Mouse (Mus musculus) stomach, embryonic 14.5 days (tissue): ENCODE results near the gene Tmem44. TPM values are rescaled to one million over a fixed set of nuclear protein-coding genes. Genes with fewer than 3 reads are reported as not detected.

ENCODE experiments used
- ATAC-seq: fragments of 200-750 bp; cut with Nextera tagmentation; 2 replicates; pipeline ENCODE4 v1.8.0; 2017; ENCODE audit warnings: low read depth, moderate TSS enrichment; ENCODE audit not compliant: insufficient number of reproducible peaks, insufficient read depth, low FRiP score
- H3K27ac ChIP-seq: fragments of 300-500 bp; sonication (generic); 2 replicates; pipeline ENCODE4 v1.5.1; 2014; ENCODE audit warnings: mild to moderate bottlenecking, low read length, moderate library complexity, mixed read lengths
- H3K27me3 ChIP-seq: fragments of 300-500 bp; sonication (generic); 2 replicates; pipeline ENCODE4 v1.6.1; 2014; ENCODE audit warnings: low read length, control low read depth, mixed read lengths; ENCODE audit not compliant: control insufficient read depth, insufficient read depth
- H3K36me3 ChIP-seq: fragments of 300-500 bp; sonication (generic); 2 replicates; pipeline ENCODE4 v1.6.1; 2014; ENCODE audit warnings: mild to moderate bottlenecking, control low read depth, low read length, moderate library complexity, mixed read lengths; ENCODE audit not compliant: control insufficient read depth, insufficient read depth
- H3K4me1 ChIP-seq: fragments of 300-500 bp; sonication (generic); 2 replicates; pipeline ENCODE4 v1.6.1; 2014; ENCODE audit warnings: low read length, control low read depth, mixed read lengths; ENCODE audit not compliant: control insufficient read depth, insufficient read depth
- H3K4me2 ChIP-seq: fragments of 300-500 bp; sonication (generic); replicated peaks from 2 replicates; pipeline ENCODE4 v1.6.1; 2014; ENCODE audit warnings: low read depth, low read length, control low read depth
- H3K4me3 ChIP-seq: fragments of 300-500 bp; sonication (generic); 2 replicates; pipeline ENCODE4 v1.5.1; 2014; ENCODE audit warnings: low read depth, low read length, control low read depth
- H3K9ac ChIP-seq: fragments of 300-500 bp; sonication (generic); replicated peaks from 2 replicates; pipeline ENCODE4 v1.6.1; 2014; ENCODE audit warnings: low read depth, mild to moderate bottlenecking, control low read depth, low read length, moderate library complexity, mixed read lengths
- H3K9me3 ChIP-seq: fragments of 300-500 bp; sonication (generic); 2 replicates; pipeline ENCODE4 v1.6.1; 2016; ENCODE audit warnings: low read depth, low read length, control low read depth; ENCODE audit not compliant: control insufficient read depth
- WGBS: fragments of 180-500 bp; shearing (Covaris S2); extraction: QIAGEN DNeasy Blood & Tissue Kit; methylation state at CpG from one replicate; pipeline ENCODE4 v1.1.7; 2014; 5-methylcytosine and 5-hydroxymethylcytosine counted together
- polyA plus RNA-seq: library from polyadenylated mRNA; unstranded; fragments of >200 nt; fragmentation: Nextera tagmentation; extraction: Ambion mirVana; gene quantifications from 2 replicates; pipeline ENCODE4 v1.2.1, GENCODE M21; 2014

Gene Tmem44
- polyA plus RNA-seq, 1 experiment from 2014 or later: 15.2 TPM

DNA sequence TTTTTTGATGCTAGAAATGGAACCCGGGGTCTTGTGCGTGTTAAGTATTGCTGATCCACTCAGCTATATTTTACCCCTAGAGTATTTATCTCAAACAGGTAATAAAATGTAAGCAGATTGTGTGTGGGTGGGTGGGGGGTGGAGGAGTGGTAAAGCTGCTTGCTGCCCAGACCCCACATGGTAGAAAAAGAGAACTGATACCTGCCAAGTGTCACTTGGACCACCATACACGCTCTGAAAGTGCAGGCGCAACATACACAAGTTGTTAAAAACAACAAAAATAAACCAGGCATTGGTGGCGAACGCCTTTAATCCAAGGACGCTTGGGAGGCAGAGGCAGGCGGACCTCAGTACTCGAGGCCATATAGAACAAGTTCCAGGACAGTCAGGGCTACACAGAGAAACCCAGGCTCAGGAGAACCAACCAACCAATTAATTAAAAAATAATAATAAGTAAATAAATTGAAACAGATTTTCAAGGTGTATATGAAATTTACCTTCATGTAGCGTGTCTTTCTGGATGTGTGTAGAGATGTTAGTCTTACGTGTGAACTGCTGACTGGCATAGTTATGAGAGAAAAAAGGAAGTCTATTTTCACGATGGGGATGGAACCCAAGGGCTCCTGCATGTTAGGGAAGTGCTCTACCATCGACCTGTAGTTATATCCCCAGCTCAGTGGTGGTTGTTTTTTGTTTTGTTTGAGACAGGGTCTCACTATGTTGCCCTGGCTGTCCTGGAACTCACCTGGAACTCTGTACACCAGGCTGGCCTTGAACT, 38.9 kb downstream of the Tmem44 start:
- Histone ChIP-seq H3K9ac (no peak overlapping the region), H3K4me3 (peak overlapping the region; percentile 54; the same call in 1 of the 2 replicates), H3K4me2 (peak overlapping the region; percentile 66), H3K4me1 (peaks cover 24% of the 10 kb centered on the region), H3K9me3 (no peaks in the 10 kb centered on the region), H3K27me3 (no peaks in the 10 kb centered on the region), H3K27ac (peak overlapping the region; percentile 92; the same call in 1 of the 2 replicates), H3K36me3 (no peaks in the 10 kb centered on the region)
- WGBS: 76% methylated on average over 13 of the region's 13 CpGs
- no peak for ATAC-seq

DNA sequence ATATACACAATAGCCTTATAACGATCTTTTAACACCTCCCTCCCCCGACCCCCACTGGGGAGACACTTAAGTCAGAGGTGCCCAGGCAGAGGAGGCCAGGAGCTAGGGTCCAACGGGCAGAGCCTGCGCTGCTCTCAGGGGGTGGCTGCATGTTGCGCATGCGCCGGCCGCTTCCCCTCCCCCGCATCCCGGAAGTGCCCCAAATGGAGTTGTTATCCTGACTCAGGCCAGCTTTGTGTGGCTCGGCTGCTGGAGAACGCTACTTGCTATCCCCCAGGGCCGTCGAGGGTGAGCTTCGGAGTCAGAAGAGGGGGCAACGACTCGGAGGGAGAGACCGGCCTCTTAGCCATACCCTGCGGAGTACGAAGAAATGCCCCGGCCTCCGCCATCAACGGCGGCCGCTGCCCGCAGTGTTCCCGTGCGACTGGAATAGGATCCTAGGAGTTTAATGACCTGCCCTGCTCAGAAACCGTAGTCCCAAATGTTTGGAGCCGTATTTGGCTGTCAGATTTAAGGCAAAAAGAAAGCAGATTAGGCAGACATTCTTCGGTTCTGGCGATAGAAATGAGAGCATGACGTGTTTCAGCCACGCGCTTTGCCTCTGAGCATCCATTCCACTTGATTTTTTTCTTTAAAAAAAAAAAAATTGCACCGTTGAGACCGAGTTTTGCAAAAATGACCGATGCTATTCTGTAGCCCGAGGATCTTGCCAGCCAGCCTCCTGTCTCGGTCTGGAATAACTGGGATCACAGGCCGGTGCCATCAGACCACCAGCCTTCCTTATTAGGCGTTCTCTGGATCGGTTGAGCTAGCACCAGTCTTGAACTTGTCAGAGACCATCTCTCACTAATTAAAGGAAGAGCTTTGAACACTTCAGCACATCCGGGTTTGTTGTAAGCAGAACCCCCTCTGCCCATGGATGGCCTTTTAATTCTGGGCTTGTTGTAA, 39.9 kb downstream of the Tmem44 start:
- peak overlapping the region; percentile 54 for H3K4me3 ChIP-seq
- no peaks in the 10 kb centered on the region for H3K9me3 ChIP-seq
- peak; percentile 87; the same call in 1 of the 2 replicates for ATAC-seq
- H3K9ac ChIP-seq: peak overlapping the region; percentile 74
- H3K27ac ChIP-seq: peak overlapping the region; percentile 92
- no peaks in the 10 kb centered on the region for H3K36me3 ChIP-seq
- peak overlapping the region; percentile 66 for H3K4me2 ChIP-seq
- 3% methylated on average over 44 of the region's 44 CpGs for WGBS
- H3K27me3 ChIP-seq: no peaks in the 10 kb centered on the region
- peaks cover 24% of the 10 kb centered on the region for H3K4me1 ChIP-seq

DNA sequence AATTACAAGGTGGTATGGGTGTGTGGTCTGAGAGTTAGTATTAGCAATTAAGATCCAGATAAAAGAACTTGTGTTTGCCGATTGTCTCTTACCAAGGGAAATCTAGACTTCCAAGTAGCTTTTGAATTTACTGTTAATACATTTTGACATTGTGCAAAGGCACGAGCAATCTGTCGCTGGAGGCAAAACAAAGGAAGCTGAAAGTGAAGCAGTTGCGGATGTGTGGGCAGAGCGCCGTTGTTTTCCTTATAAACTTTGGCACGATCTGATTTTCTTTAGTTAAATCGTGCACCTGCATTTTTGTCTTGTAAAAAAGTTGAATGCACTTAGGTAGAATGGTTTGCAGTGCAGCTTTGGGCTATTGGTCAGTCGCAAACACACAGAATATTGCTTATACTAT, 40.6 kb downstream of the Tmem44 start:
- Histone ChIP-seq H3K4me3 (peak overlapping the region; percentile 54), H3K4me1 (peaks cover 24% of the 10 kb centered on the region), H3K27ac (no peak overlapping the region), H3K9ac (0 out of 2 replicates have a peak overlapping the region, but pooled peaks have one; percentile 74), H3K4me2 (peak overlapping the region; percentile 66), H3K27me3 (no peaks in the 10 kb centered on the region), H3K36me3 (no peaks in the 10 kb centered on the region), H3K9me3 (no peaks in the 10 kb centered on the region)
- ATAC-seq: peak; percentile 5; the same call in 1 of the 2 replicates
- WGBS: 41% methylated on average over 9 of the region's 9 CpGs

DNA sequence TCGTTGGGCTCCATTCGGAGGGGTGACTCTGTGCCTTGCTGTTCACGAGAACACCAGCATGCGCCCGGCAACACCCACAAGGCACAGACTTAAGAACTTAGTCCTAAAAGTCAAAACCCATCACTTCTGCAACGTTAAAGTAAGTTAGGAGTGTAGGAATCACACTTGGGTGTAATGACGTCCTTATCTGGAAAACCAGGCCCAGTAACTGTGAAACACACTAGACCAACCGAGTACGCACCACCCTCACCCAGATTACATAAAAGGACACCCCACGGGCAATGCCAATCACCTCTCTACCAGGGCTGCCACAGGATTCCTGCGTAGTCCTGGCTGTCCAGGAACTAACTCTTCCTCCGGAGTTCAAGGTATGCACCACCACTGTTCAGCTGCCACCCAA, 41.3 kb downstream of the Tmem44 start:
- H3K4me2 ChIP-seq: no peak overlapping the region
- 87% methylated on average over 12 of the region's 12 CpGs for WGBS
- H3K9me3 ChIP-seq: no peaks in the 10 kb centered on the region
- H3K27ac ChIP-seq: no peak overlapping the region
- no peak for ATAC-seq
- H3K27me3 ChIP-seq: no peaks in the 10 kb centered on the region
- H3K9ac ChIP-seq: no peak overlapping the region
- H3K4me1 ChIP-seq: peaks cover 24% of the 10 kb centered on the region
- no peaks in the 10 kb centered on the region for H3K36me3 ChIP-seq
- H3K4me3 ChIP-seq: no peak overlapping the region

DNA sequence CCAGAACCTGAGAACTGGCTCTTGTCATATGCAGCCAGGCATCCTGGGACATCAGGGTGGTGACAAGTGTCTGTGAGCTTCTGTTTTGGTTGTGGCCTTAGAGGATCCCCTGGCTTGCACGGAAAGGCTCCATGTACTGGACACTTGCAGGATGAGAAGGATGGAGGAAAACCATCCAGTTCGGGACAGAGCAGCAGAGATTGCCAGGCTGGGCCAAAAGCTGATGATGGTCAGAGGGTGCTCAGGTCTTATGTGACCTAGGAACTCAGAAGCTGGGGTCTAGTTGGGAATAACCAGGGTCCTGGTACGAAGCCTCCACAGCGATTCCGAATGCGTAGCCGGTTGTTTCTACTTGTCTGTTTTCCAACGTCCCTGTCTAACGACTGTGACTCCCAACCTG, 41.9 kb downstream of the Tmem44 start:
- Histone ChIP-seq H3K4me2 (no peak overlapping the region), H3K4me1 (peaks cover 24% of the 10 kb centered on the region), H3K36me3 (no peaks in the 10 kb centered on the region), H3K27ac (no peak overlapping the region), H3K9me3 (no peaks in the 10 kb centered on the region), H3K9ac (no peak overlapping the region), H3K27me3 (no peaks in the 10 kb centered on the region), H3K4me3 (no peak overlapping the region)
- no peak for ATAC-seq
- WGBS: 89% methylated on average over 9 of the region's 9 CpGs

DNA sequence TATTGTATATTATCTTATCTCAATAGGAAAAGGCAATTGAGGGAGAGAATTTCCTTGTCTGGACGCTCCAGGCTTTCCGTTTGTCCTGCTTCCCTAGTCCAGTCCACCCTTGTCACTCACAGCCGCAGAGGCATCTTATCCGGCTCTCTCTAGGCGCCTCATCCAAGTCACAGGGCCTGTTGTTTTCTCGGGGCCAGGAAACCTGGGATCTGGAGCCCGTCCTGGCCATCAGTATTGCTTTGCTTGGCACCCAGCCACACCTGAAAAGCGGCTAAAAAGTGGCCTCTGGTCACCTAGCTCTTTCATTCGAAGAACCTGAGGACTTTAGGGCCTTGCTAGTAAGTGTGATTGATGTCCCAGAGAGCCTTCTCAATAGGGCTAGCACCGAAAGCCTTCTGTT, 43.5 kb downstream of the Tmem44 start:
- Histone ChIP-seq H3K27ac (peak overlapping the region; percentile 33; the same call in 1 of the 2 replicates), H3K36me3 (no peaks in the 10 kb centered on the region), H3K27me3 (no peaks in the 10 kb centered on the region), H3K4me3 (no peak overlapping the region), H3K4me1 (peaks cover 17% of the 10 kb centered on the region), H3K9me3 (no peaks in the 10 kb centered on the region), H3K4me2 (no peak overlapping the region), H3K9ac (no peak overlapping the region)
- no peak for ATAC-seq
- WGBS: 29% methylated on average over 10 of the region's 10 CpGs

DNA sequence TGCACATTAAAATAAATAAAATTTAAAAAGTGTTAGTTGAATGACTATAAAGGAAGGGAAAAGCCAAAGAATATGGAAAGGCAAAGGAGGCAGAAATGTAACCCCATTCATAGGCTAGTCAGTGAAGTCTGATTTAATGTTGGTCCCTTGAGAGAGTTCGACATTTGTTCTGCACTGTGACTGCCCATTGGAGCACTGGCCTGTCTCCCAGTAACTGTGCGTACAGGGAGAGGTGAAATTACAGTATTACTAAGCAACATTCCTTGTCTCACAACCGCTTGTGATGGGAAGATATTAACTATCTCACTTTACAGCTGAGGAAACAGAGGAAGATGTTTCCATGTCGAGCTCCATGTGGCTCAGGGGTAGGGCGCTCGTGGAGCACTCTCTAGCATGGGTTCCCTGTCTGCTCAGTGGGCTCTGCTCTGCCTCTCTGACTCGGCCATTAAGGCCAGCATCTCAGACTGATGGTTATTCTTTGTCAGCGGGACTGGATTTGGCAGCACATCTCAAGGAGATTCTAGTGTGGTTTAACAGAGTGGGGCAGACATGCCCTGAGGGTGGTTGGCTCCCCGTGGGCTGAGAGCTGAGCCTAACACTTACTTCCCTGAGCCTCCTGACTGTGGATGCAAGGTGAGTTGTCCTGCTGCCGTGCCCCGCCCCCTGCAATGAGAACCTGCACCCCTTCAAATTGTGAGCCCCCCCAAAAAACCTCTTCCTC, 45.2 kb downstream of the Tmem44 start:
- H3K27ac ChIP-seq: no peak overlapping the region
- no peaks in the 10 kb centered on the region for H3K36me3 ChIP-seq

DNA sequence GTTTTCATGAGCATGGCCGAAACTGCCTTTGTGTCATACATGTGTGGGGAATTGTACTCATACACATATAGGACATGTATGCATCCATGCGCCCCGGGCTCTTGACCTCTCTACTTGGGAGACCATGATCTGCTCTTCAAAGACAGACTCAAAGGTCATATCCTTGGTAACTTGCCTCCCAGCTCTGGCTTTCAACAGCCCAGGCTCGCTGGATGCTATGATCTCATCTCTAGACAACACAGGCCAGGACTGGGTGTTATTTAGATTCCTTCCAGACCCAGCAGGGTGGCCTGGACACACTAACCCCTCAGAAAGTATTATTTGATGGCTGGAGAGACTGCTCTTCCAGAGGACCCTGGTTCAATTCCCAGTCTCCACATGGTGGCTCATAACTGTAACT, 45.8 kb downstream of the Tmem44 start:
- no peaks in the 10 kb centered on the region for H3K9me3 ChIP-seq
- ATAC-seq: no peak
- no peak overlapping the region for H3K9ac ChIP-seq
- no peak overlapping the region for H3K4me3 ChIP-seq
- peaks cover 8% of the 10 kb centered on the region; the same call in 1 of the 2 replicates for H3K4me1 ChIP-seq
- H3K4me2 ChIP-seq: no peak overlapping the region
- no peaks in the 10 kb centered on the region for H3K36me3 ChIP-seq
- H3K27ac ChIP-seq: no peak overlapping the region
- no peaks in the 10 kb centered on the region for H3K27me3 ChIP-seq
- 78% methylated on average over 4 of the region's 4 CpGs for WGBS

More for the DNA sequence above, 45.2 kb downstream of the Tmem44 start:
- no peaks in the 10 kb centered on the region for H3K9me3 ChIP-seq
- no peak overlapping the region for H3K9ac ChIP-seq
- peaks cover 8% of the 10 kb centered on the region; the same call in 1 of the 2 replicates for H3K4me1 ChIP-seq
- ATAC-seq: no peak
- H3K4me3 ChIP-seq: no peak overlapping the region
- H3K4me2 ChIP-seq: no peak overlapping the region
- H3K27me3 ChIP-seq: no peaks in the 10 kb centered on the region
- 86% methylated on average over 11 of the region's 11 CpGs for WGBS
